Mouse (Mus musculus): ENCODE measurements around the gene Ap1s1. TPM values are rescaled to one million over a fixed set of nuclear protein-coding genes. Genes with fewer than 3 reads are reported as not detected.

The Ap1s1 gene
- total and polyA plus RNA-seq, 2 experiments from 2014 or later: 93.0 to 94.4 TPM

GRCm38 (mm10) chr5:136987138-136987933, 58.6 kb downstream of the Ap1s1 start:
- DNase-seq (ENCODE audit: low spot score) (peak; percentile 61), ATAC-seq (ENCODE audit: insufficient read depth, low read depth) (peak; percentile 66)
- Histone ChIP-seq H3K9me3 (replicated peaks; ENCODE audit: control insufficient read depth, low read length) (no peaks in the 10 kb centered on the region), H3K27ac (ENCODE audit: low read depth) (peak overlapping the region; percentile 87), H3K36me3 (replicated peaks; ENCODE audit: control insufficient read depth, insufficient read depth, low read length) (peaks cover 36% of the 10 kb centered on the region), H3K4me1 (ENCODE audit: control insufficient read depth, insufficient read depth) (peaks cover 10% of the 10 kb centered on the region; the same call in 1 of the 2 replicates), H3K4me3 (ENCODE audit: low read depth, low read length) (peak overlapping the region; percentile 89), H3K27me3 (ENCODE audit: control insufficient read depth, insufficient read depth, low read length) (no peaks in the 10 kb centered on the region), H3K9ac (replicated peaks; ENCODE audit: low read depth, low read length) (peak overlapping the region; percentile 86), H3K4me2 (ENCODE audit: low read depth, low read length) (peak overlapping the region; percentile 94)
- no peak for TF ChIP-seq CTCF (IDR thresholded peaks at IDR 0.05; ENCODE audit: low read depth)
- TF ChIP-seq EP300 (IDR thresholded peaks at IDR 0.05; ENCODE audit: low read depth): peak; percentile 70
- WGBS: under 1% methylated on average over 66 of the region's 67 CpGs

GRCm38 (mm10) chr5:136986695-136987137, 59.2 kb downstream of the Ap1s1 start, which contains the start of gene Plod3:
TSS of gene Plod3 (plus strand) at chr5:136987019.
- under 1% methylated on average over 26 of the region's 26 CpGs for WGBS

More at GRCm38 (mm10) chr5:136986695-136987137, 59.2 kb downstream of the Ap1s1 start, which contains the start of gene Plod3:
- peak within 1 kb of the TSS; percentile 87 for H3K27ac ChIP-seq (ENCODE audit: low read depth)
- peak within 1 kb of the TSS; percentile 86 for H3K9ac ChIP-seq (replicated peaks; ENCODE audit: low read depth, low read length)
- peaks cover 37% of the 10 kb centered on the region for H3K36me3 ChIP-seq (replicated peaks; ENCODE audit: control insufficient read depth, insufficient read depth, low read length)
- DNase-seq (ENCODE audit: low spot score) (peak; percentile 100), ATAC-seq (ENCODE audit: insufficient read depth, low read depth) (peak; percentile 95)
- TF ChIP-seq EP300 (IDR thresholded peaks at IDR 0.05; ENCODE audit: low read depth) (no peak), CTCF (IDR thresholded peaks at IDR 0.05; ENCODE audit: low read depth) (no peak; the same call in 1 of the 2 replicates)
- H3K4me2 ChIP-seq (ENCODE audit: low read depth, low read length): peak within 1 kb of the TSS; percentile 94
- peaks cover 10% of the 10 kb centered on the region; the same call in 1 of the 2 replicates for H3K4me1 ChIP-seq (ENCODE audit: control insufficient read depth, insufficient read depth)
- peak within 1 kb of the TSS; percentile 89 for H3K4me3 ChIP-seq (ENCODE audit: low read depth, low read length)
- no peaks in the 10 kb centered on the region for H3K9me3 ChIP-seq (replicated peaks; ENCODE audit: control insufficient read depth, low read length)
- H3K27me3 ChIP-seq (ENCODE audit: control insufficient read depth, insufficient read depth, low read length): no peaks in the 10 kb centered on the region

MicroRNAs encoded within 50 kb of the gene (microRNA counts, 519-probe panel; counts per million panel counts)
- microRNA mmu-miR-702: not detected

Small RNA genes lying within 50 kb of the gene (microRNA-seq; reads per million reads assigned to microRNA genes)
- 35.2 reads per million, percentile 43 among the genes with 10 or more reads in this experiment for gene Mir702

Other genes starting within 250 kb of the Ap1s1 start
- 8.1 and 9.9 TPM in 2 replicates for gene Col26a1, start 162.9 kb downstream of the Ap1s1 start, total RNA-seq (2014; rRNA removed; ENCODE audit: low replicate concordance)
- 4.1 and 5.4 TPM in 2 replicates for gene Col26a1, start 162.9 kb downstream of the Ap1s1 start, polyA plus RNA-seq (2015; fragmentation: Nextera tagmentation; extraction: Ambion mirVana)
- gene Ift22, start 138.0 kb downstream of the Ap1s1 start, total RNA-seq (2014; rRNA removed; ENCODE audit: low replicate concordance): 7.0 and 18.3 TPM in 2 replicates
- 23.3 and 27.2 TPM in 2 replicates for gene Ift22, start 138.0 kb downstream of the Ap1s1 start, polyA plus RNA-seq (2015; fragmentation: Nextera tagmentation; extraction: Ambion mirVana)
- 143 and 175 TPM in 2 replicates for gene Fis1, start 92.9 kb downstream of the Ap1s1 start, total RNA-seq (2014; rRNA removed; ENCODE audit: low replicate concordance)
- gene Fis1, start 92.9 kb downstream of the Ap1s1 start, polyA plus RNA-seq (2015; fragmentation: Nextera tagmentation; extraction: Ambion mirVana): 245 and 249 TPM in 2 replicates
- 10.2 and 19.3 TPM in 2 replicates for gene Cldn15, start 79.5 kb downstream of the Ap1s1 start, total RNA-seq (2014; rRNA removed; ENCODE audit: low replicate concordance)
- gene Cldn15, start 79.5 kb downstream of the Ap1s1 start, polyA plus RNA-seq (2015; fragmentation: Nextera tagmentation; extraction: Ambion mirVana): 7.9 and 9.1 TPM in 2 replicates
- 37.1 and 60.3 TPM in 2 replicates for gene Plod3, start 59.1 kb downstream of the Ap1s1 start, total RNA-seq (2014; rRNA removed; ENCODE audit: low replicate concordance)
- gene Plod3, start 59.1 kb downstream of the Ap1s1 start, polyA plus RNA-seq (2015; fragmentation: Nextera tagmentation; extraction: Ambion mirVana): 21.7 and 24.5 TPM in 2 replicates
- gene Znhit1, start 58.1 kb downstream of the Ap1s1 start, total RNA-seq (2014; rRNA removed; ENCODE audit: low replicate concordance): 39.7 and 45.6 TPM in 2 replicates
- gene Znhit1, start 58.1 kb downstream of the Ap1s1 start, polyA plus RNA-seq (2015; fragmentation: Nextera tagmentation; extraction: Ambion mirVana): 77.0 and 78.0 TPM in 2 replicates
- not detected in 2 replicates for gene Vgf, start 19.7 kb downstream of the Ap1s1 start, total RNA-seq (2014; rRNA removed; ENCODE audit: low replicate concordance)
- gene Vgf, start 19.7 kb downstream of the Ap1s1 start, polyA plus RNA-seq (2015; fragmentation: Nextera tagmentation; extraction: Ambion mirVana): 0.05 TPM in 1 of 2 replicates, not detected in the other
- gene Serpine1, start 26.1 kb upstream of the Ap1s1 start, total RNA-seq (2014; rRNA removed; ENCODE audit: low replicate concordance): 19.1 and 26.4 TPM in 2 replicates
- gene Serpine1, start 26.1 kb upstream of the Ap1s1 start, polyA plus RNA-seq (2015; fragmentation: Nextera tagmentation; extraction: Ambion mirVana): 0.93 and 1.2 TPM in 2 replicates
- gene Trim56, start 70.1 kb upstream of the Ap1s1 start, total RNA-seq (2014; rRNA removed; ENCODE audit: low replicate concordance): 15.1 and 20.3 TPM in 2 replicates
- 4.7 and 4.9 TPM in 2 replicates for gene Trim56, start 70.1 kb upstream of the Ap1s1 start, polyA plus RNA-seq (2015; fragmentation: Nextera tagmentation; extraction: Ambion mirVana)
- gene Muc3, start 103.2 kb upstream of the Ap1s1 start, total RNA-seq (2014; rRNA removed; ENCODE audit: low replicate concordance): not detected in 2 replicates
- not detected in 2 replicates for gene Muc3, start 103.2 kb upstream of the Ap1s1 start, polyA plus RNA-seq (2015; fragmentation: Nextera tagmentation; extraction: Ambion mirVana)
- 0.34 TPM in 1 of 2 replicates, not detected in the other for gene Muc3a, start 166.3 kb upstream of the Ap1s1 start, total RNA-seq (2014; rRNA removed; ENCODE audit: low replicate concordance)
- gene Muc3a, start 166.3 kb upstream of the Ap1s1 start, polyA plus RNA-seq (2015; fragmentation: Nextera tagmentation; extraction: Ambion mirVana): not detected in 2 replicates
- gene Ache, start 241.4 kb upstream of the Ap1s1 start, total RNA-seq (2014; rRNA removed; ENCODE audit: low replicate concordance): 5.3 and 5.9 TPM in 2 replicates
- gene Ache, start 241.4 kb upstream of the Ap1s1 start, polyA plus RNA-seq (2015; fragmentation: Nextera tagmentation; extraction: Ambion mirVana): 2.3 and 2.8 TPM in 2 replicates
- gene Ufsp1, start 248.5 kb upstream of the Ap1s1 start, total RNA-seq (2014; rRNA removed; ENCODE audit: low replicate concordance): 4.1 and 5.6 TPM in 2 replicates
- 11.5 and 11.9 TPM in 2 replicates for gene Ufsp1, start 248.5 kb upstream of the Ap1s1 start, polyA plus RNA-seq (2015; fragmentation: Nextera tagmentation; extraction: Ambion mirVana)